Mouse (Mus musculus): ENCODE measurements at regions not wholly inside any gene's neighbourhood (a gene's known extent, or its start where the extent isn't known, plus 50 kb on each side); places are given as distances from the start of the nearest gene placed in this dataset.

- no peak for TF ChIP-seq CTCF (IDR thresholded peaks at IDR 0.05; ENCODE audit: low read depth)
- no peak for TF ChIP-seq EP300 (IDR thresholded peaks at IDR 0.05; ENCODE audit: low read depth)
Measured at GRCm38 (mm10) chr3:106960596-106960995, 75.4 kb upstream of the Kcna3 start.

All from heart, postnatal 0 days (tissue).